Mouse (Mus musculus): ENCODE measurements at regions not wholly inside any gene's neighbourhood (a gene's known extent, or its start where the extent isn't known, plus 50 kb on each side); places are given as distances from the start of the nearest gene placed in this dataset.

GRCm38 (mm10) chr6:31945347-31945746 is 104.7 kb upstream of the 1700012A03Rik start:
- TF ChIP-seq CTCF (IDR thresholded peaks at IDR 0.05; ENCODE audit: low read depth, low read length), result no peak
- TF ChIP-seq POLR2A (IDR thresholded peaks at IDR 0.05; ENCODE audit: borderline replicate concordance, low read depth, low read length), result no peak

Data from bone marrow macrophage, adult 2 months (primary cell).